17 mouse cellular contexts compared by ENCODE assay signal in the genomic region with DNA sequence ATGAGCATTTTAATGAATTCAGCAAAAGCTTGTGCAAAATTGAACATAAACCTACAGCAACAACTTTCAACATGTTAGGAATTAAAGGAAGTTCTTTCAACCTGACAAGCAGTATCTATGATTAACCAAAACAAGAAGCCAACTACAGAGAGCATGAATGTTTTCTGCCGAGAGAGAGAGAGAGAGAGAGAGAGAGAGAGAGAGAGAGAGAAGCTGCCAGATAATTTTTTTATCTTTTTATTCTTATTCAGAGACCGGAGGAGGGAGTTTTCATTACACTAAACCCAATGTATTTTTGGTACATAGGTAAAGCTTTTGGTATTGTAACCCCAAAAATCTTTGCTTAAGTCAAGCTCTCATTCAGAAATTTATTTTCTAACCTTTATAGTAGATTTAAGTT. TPM values are rescaled to one million over a fixed set of nuclear protein-coding genes. Genes with fewer than 3 reads are reported as not detected.
"Had no signal": no experiment of that assay in that cellular context is flagged by ENCODE, and none has a peak within 500 bp of the region (broad histone marks: within the 10 kb centered on the region; RNA-seq: fewer than 3 reads in every experiment).

No protein-coding gene starts in this region.

- H3K27ac ChIP-seq: neural tube, embryonic 13.5 days; neural tube, embryonic 15.5 days; stomach, embryonic 15.5 days; stomach, postnatal 0 days had no signal

- DNase-seq: retina, postnatal 1 day; right cerebral cortex, adult 18-20 months; right cerebral cortex, postnatal 14 days; right cerebral cortex, postnatal 25 days; right cerebral cortex, postnatal 4 days; spleen, adult 18-20 months; thymus, adult 18-20 months; thymus, adult 2 months; thymus, postnatal 14 days; thymus, postnatal 25 days; thymus, postnatal 36 days; thymus, postnatal 4 days had no signal

- H3K9ac ChIP-seq: neural tube, embryonic 13.5 days; neural tube, embryonic 15.5 days; stomach, embryonic 15.5 days had no signal

- H3K4me3 ChIP-seq: neural tube, embryonic 13.5 days; neural tube, embryonic 15.5 days; stomach, embryonic 15.5 days had no signal

- H3K4me2 ChIP-seq: neural tube, embryonic 13.5 days; neural tube, embryonic 15.5 days; stomach, embryonic 15.5 days had no signal

- H3K4me1 ChIP-seq: neural tube, embryonic 13.5 days; neural tube, embryonic 15.5 days; stomach, embryonic 15.5 days had no signal

- H3K9me3 ChIP-seq: neural tube, embryonic 13.5 days; neural tube, embryonic 15.5 days; stomach, embryonic 15.5 days had no signal

- H3K27me3 ChIP-seq: neural tube, embryonic 13.5 days; neural tube, embryonic 15.5 days; stomach, embryonic 15.5 days had no signal

- H3K36me3 ChIP-seq: neural tube, embryonic 13.5 days; neural tube, embryonic 15.5 days; stomach, embryonic 15.5 days had no signal

RNA-seq across cellular contexts. Expression of a gene that starts 10.7 kb away (rescaled TPM):
- polyA plus RNA-seq: testis, adult 2 months had no signal
